Mouse (Mus musculus) hindbrain, postnatal 0 days (tissue): ENCODE measurements around the gene Coa5. TPM values are rescaled to one million over a fixed set of nuclear protein-coding genes. Genes with fewer than 3 reads are reported as not detected.

Experiments used
- ATAC-seq: fragments of 200-750 bp; cut with Nextera tagmentation; 2 replicates; pipeline ENCODE4 v1.8.0; 2017; ENCODE audit warnings: mild to moderate bottlenecking, moderate TSS enrichment, moderate library complexity
- DNase-seq: peaks from one replicate; pipeline ENCODE4 v3.0.0-alpha.2; 2015; ENCODE audit warnings: low spot score
- H3K27ac ChIP-seq: fragments of 300-500 bp; sonication (generic); 2 replicates; pipeline ENCODE4 v1.5.1; 2014; ENCODE audit warnings: mild to moderate bottlenecking
- H3K27me3 ChIP-seq: fragments of 300-500 bp; sonication (generic); 2 replicates; pipeline ENCODE4 v1.6.1; 2014; ENCODE audit warnings: low read length, mixed read lengths; ENCODE audit not compliant: insufficient read depth
- H3K36me3 ChIP-seq: fragments of 300-500 bp; sonication (generic); 2 replicates; pipeline ENCODE4 v1.6.1; 2014; ENCODE audit warnings: low read length, mixed read lengths; ENCODE audit not compliant: insufficient read depth
- H3K4me1 ChIP-seq: fragments of 300-500 bp; sonication (generic); 2 replicates; pipeline ENCODE4 v1.6.1; 2014; ENCODE audit warnings: antibody characterized with exemption, low read length, mixed read lengths; ENCODE audit not compliant: insufficient read depth
- H3K4me2 ChIP-seq: fragments of 300-500 bp; sonication (generic); 2 replicates; pipeline ENCODE4 v1.6.1; 2014; ENCODE audit warnings: low read depth, mild to moderate bottlenecking, low read length, moderate library complexity, mixed read lengths
- H3K4me3 ChIP-seq: fragments of 300-500 bp; sonication (generic); 2 replicates; pipeline ENCODE4 v1.5.1; 2014; ENCODE audit warnings: low read length
- H3K9ac ChIP-seq: fragments of 300-500 bp; sonication (generic); replicated peaks from 2 replicates; pipeline ENCODE4 v1.6.1; 2014; ENCODE audit warnings: mild to moderate bottlenecking, low read length, moderate library complexity, mixed read lengths
- H3K9me3 ChIP-seq: fragments of 300-500 bp; sonication (generic); 2 replicates; pipeline ENCODE4 v1.6.1; 2016; ENCODE audit warnings: low read length, mixed read lengths
- CTCF ChIP-seq: IDR thresholded peaks from 2 replicates; pipeline ENCODE4 v1.5.1; 2016; ENCODE audit warnings: antibody characterized with exemption, control low read depth, low read depth
- WGBS: fragments of 180-500 bp; shearing (Covaris S2); extraction: QIAGEN DNeasy Blood & Tissue Kit; methylation state at CpG from one replicate; pipeline ENCODE4 v1.1.7; 2014; 5-methylcytosine and 5-hydroxymethylcytosine counted together
- polyA plus RNA-seq: library from polyadenylated mRNA; unstranded; fragments of >200 nt; fragmentation: Nextera tagmentation; extraction: Ambion mirVana; gene quantifications from 2 replicates; pipeline ENCODE4 v1.2.1, GENCODE M21; 2015
- total RNA-seq: library from RNA; depleted of rRNA; stranded (reverse); fragments of >200 nt; gene quantifications from 2 replicates; pipeline ENCODE4 v1.2.3, GENCODE M21; 2014

Coa5 gene
- total and polyA plus RNA-seq, 2 experiments from 2014 or later, result 43.7 to 44.4 TPM

DNA sequence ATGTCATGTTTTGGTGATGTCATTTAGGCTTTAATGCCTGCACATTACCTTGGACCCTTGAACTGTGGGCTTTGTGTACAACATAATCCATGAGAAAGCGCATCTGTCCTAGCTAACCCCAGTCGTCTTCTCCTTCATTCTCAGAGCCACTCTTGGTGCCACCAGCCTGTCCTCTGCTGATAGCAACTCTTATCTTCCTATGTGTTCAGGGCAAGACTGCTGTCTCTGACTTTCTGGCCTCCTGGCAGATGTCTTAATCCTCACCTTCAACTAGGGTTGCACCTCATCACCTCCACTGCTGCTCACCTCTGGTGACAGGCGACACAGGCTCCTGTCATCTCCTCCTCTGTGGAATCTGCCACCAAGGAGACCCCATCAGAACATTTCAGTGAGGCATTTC lies 6.5 kb upstream of the Coa5 start:
- WGBS, result 94% methylated on average over 3 of the region's 3 CpGs
- no peak for TF ChIP-seq CTCF
- Histone ChIP-seq H3K9ac (no peak overlapping the region), H3K9me3 (no peaks in the 10 kb centered on the region), H3K27ac (no peak overlapping the region), H3K4me3 (no peak overlapping the region), H3K27me3 (no peaks in the 10 kb centered on the region), H3K4me2 (no peak overlapping the region), H3K36me3 (peaks cover 64% of the 10 kb centered on the region), H3K4me1 (0 out of 2 replicates have a peak, but pooled peaks cover under 1% of the 10 kb centered on the region)
- ATAC-seq (no peak), DNase-seq (no peak)

GRCm38 (mm10) chr1:37430297-37430840 lies 466 bp upstream of the Coa5 start:
- H3K4me1 ChIP-seq, result peaks cover 12% of the 10 kb centered on the region; the same call in 1 of the 2 replicates
- peak overlapping the region; percentile 85 for H3K27ac ChIP-seq
- 2% methylated on average over 40 of the region's 40 CpGs for WGBS
- H3K9me3 ChIP-seq, result no peaks in the 10 kb centered on the region
- peak overlapping the region; percentile 97 for H3K4me3 ChIP-seq
- H3K9ac ChIP-seq, result peak overlapping the region; percentile 79
- H3K27me3 ChIP-seq, result no peaks in the 10 kb centered on the region
- DNase-seq, result no peak
- no peak for TF ChIP-seq CTCF
- H3K4me2 ChIP-seq, result peak overlapping the region; percentile 93
- peak; percentile 19; the same call in 1 of the 2 replicates for ATAC-seq
- H3K36me3 ChIP-seq, result peaks cover 18% of the 10 kb centered on the region; the same call in 1 of the 2 replicates

DNA sequence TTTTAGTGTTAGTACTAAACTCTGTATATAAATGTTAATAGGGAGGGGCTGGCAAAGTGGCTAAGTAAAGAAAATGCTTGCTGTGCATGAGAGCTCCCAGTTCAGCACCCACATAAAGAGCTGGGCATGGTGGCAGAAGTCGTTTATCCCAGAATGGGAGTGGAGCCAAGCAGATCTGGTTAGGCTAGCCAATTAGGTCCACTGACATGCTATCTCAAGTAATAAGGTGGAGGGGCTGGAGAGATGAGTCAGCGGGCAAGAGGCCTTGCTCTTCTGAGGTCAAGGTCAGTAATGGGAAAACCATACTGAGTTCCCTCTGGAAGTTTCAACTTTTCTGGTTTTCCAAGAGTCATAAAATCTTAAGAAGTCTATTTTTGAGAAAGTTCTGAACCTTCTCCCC lies 992 bp downstream of the Coa5 start:
- TF ChIP-seq CTCF, result no peak
- no peak overlapping the region for H3K27ac ChIP-seq
- ATAC-seq, result no peak

GRCm38 (mm10) chr1:37427144-37427875 lies 2.6 kb downstream of the Coa5 start:
- TF ChIP-seq CTCF, result no peak
- no peak for ATAC-seq

More for the DNA sequence above, 992 bp downstream of the Coa5 start:
- Histone ChIP-seq H3K9me3 (no peaks in the 10 kb centered on the region), H3K36me3 (peaks cover 15% of the 10 kb centered on the region; the same call in 1 of the 2 replicates), H3K9ac (peak overlapping the region; percentile 79), H3K4me2 (peak overlapping the region; percentile 93), H3K27me3 (no peaks in the 10 kb centered on the region), H3K4me1 (peaks cover 12% of the 10 kb centered on the region; the same call in 1 of the 2 replicates), H3K4me3 (peak overlapping the region; percentile 97)
- DNase-seq, result no peak
- 62% methylated on average over 2 of the region's 2 CpGs for WGBS

GRCm38 (mm10) chr1:37419420-37419819 lies 10.5 kb downstream of the Coa5 start:
- TF ChIP-seq CTCF, result peak; percentile 100
- Histone ChIP-seq H3K36me3 (peaks cover 17% of the 10 kb centered on the region), H3K27me3 (no peaks in the 10 kb centered on the region), H3K27ac (no peak overlapping the region), H3K4me3 (no peak overlapping the region), H3K4me1 (no peaks in the 10 kb centered on the region), H3K4me2 (no peak overlapping the region), H3K9ac (no peak overlapping the region), H3K9me3 (no peaks in the 10 kb centered on the region)
- WGBS, result 95% methylated on average over 1 of the region's 1 CpGs
- ATAC-seq (peak; percentile 79), DNase-seq (peak; percentile 71)

More at GRCm38 (mm10) chr1:37427144-37427875, 2.6 kb downstream of the Coa5 start:
- no peak overlapping the region for H3K4me3 ChIP-seq
- no peak overlapping the region for H3K27ac ChIP-seq
- H3K9ac ChIP-seq, result no peak overlapping the region
- H3K9me3 ChIP-seq, result no peaks in the 10 kb centered on the region
- DNase-seq, result no peak
- H3K4me2 ChIP-seq, result no peak overlapping the region
- WGBS, result 96% methylated on average over 8 of the region's 8 CpGs
- peaks cover 1% of the 10 kb centered on the region; the same call in 1 of the 2 replicates for H3K36me3 ChIP-seq
- H3K4me1 ChIP-seq, result peaks cover 12% of the 10 kb centered on the region; the same call in 1 of the 2 replicates
- no peaks in the 10 kb centered on the region for H3K27me3 ChIP-seq

- 90% methylated on average over 1 of the region's 1 CpGs for WGBS
These were observed 14.5 kb downstream of the Coa5 start for GRCm38 (mm10) chr1:37415394-37415793.

GRCm38 (mm10) chr1:37409647-37410046 lies 20.3 kb downstream of the Coa5 start:
- H3K27me3 ChIP-seq, result no peaks in the 10 kb centered on the region
- no peak overlapping the region for H3K4me3 ChIP-seq
- no peak overlapping the region for H3K9ac ChIP-seq
- no peak for TF ChIP-seq CTCF
- H3K36me3 ChIP-seq, result no peaks in the 10 kb centered on the region
- H3K27ac ChIP-seq, result no peak overlapping the region
- H3K9me3 ChIP-seq, result no peaks in the 10 kb centered on the region
- DNase-seq (no peak), ATAC-seq (no peak)
- H3K4me1 ChIP-seq, result no peaks in the 10 kb centered on the region
- no peak overlapping the region for H3K4me2 ChIP-seq

More at GRCm38 (mm10) chr1:37415394-37415793, 14.5 kb downstream of the Coa5 start:
- Histone ChIP-seq H3K4me3 (no peak overlapping the region), H3K27ac (no peak overlapping the region), H3K4me1 (no peaks in the 10 kb centered on the region), H3K27me3 (no peaks in the 10 kb centered on the region), H3K4me2 (no peak overlapping the region), H3K36me3 (peaks cover 16% of the 10 kb centered on the region), H3K9ac (no peak overlapping the region), H3K9me3 (no peaks in the 10 kb centered on the region)
- ATAC-seq (no peak), DNase-seq (no peak)
- no peak for TF ChIP-seq CTCF
